Mouse (Mus musculus) small intestine, adult 2 months (tissue): ENCODE measurements around the gene Gcc2. TPM values are rescaled to one million over a fixed set of nuclear protein-coding genes. Genes with fewer than 3 reads are reported as not detected.
A peak's percentile ranks its signal among the peaks of the same experiment; 100 is the strongest.
"Not testable (repeated sequence)": the region's sequence is repeated elsewhere in the genome, so short reads cannot be mapped to it uniquely, and the experiment has no call there.

Source experiments
- H3K27ac ChIP-seq: fragments of 200-500 bp; 2 replicates; pipeline ENCODE4 v1.5.1; 2012; ENCODE audit warnings: low read depth, low read length, control low read depth, inconsistent platforms; ENCODE audit not compliant: insufficient read depth
- H3K27me3 ChIP-seq: fragments of 200-500 bp; 2 replicates; pipeline ENCODE4 v1.6.1; 2012; ENCODE audit warnings: mild to moderate bottlenecking, moderate library complexity, low read length, inconsistent platforms; ENCODE audit not compliant: control insufficient read depth, insufficient read depth
- H3K36me3 ChIP-seq: fragments of 200-500 bp; 2 replicates; pipeline ENCODE4 v1.6.1; 2012; ENCODE audit warnings: mild to moderate bottlenecking, low read length, control low read depth, inconsistent platforms; ENCODE audit not compliant: control insufficient read depth, insufficient read depth
- H3K4me1 ChIP-seq: fragments of 200-500 bp; 2 replicates; pipeline ENCODE4 v1.6.1; 2012; ENCODE audit warnings: low read length, inconsistent platforms, mixed read lengths; ENCODE audit not compliant: control insufficient read depth, insufficient read depth, insufficient read length
- H3K4me3 ChIP-seq: fragments of 200-500 bp; 2 replicates; pipeline ENCODE4 v1.5.1; 2012; ENCODE audit warnings: low read depth, mild to moderate bottlenecking, control low read depth, inconsistent platforms, low read length, moderate library complexity
- CTCF ChIP-seq: fragments of 200-500 bp; IDR thresholded peaks from 2 replicates; pipeline ENCODE4 v1.5.1; 2012; ENCODE audit warnings: low read depth, mild to moderate bottlenecking, control low read depth, inconsistent platforms, low read length, moderate library complexity, mixed read lengths; ENCODE audit not compliant: insufficient replicate concordance, insufficient read length; ENCODE audit errors: extremely low read depth
- POLR2A ChIP-seq: fragments of 200-500 bp; IDR thresholded peaks from 2 replicates; pipeline ENCODE4 v1.6.1; 2012; ENCODE audit warnings: low read depth, mild to moderate bottlenecking, control low read depth, inconsistent platforms, low read length, moderate library complexity
- WGBS: fragments of 180-500 bp; shearing (Covaris S2); methylation state at CpG from one replicate; pipeline ENCODE4 v1.1.7; 2018; 5-methylcytosine and 5-hydroxymethylcytosine counted together
- polyA plus RNA-seq: library from polyadenylated mRNA; depleted of rRNA; stranded (reverse); fragments of >200 nt; gene quantifications from 2 replicates; pipeline ENCODE4 v1.2.3, GENCODE M21; 2012

Gene Gcc2
- polyA plus RNA-seq, 1 experiment, result 6.2 TPM

DNA sequence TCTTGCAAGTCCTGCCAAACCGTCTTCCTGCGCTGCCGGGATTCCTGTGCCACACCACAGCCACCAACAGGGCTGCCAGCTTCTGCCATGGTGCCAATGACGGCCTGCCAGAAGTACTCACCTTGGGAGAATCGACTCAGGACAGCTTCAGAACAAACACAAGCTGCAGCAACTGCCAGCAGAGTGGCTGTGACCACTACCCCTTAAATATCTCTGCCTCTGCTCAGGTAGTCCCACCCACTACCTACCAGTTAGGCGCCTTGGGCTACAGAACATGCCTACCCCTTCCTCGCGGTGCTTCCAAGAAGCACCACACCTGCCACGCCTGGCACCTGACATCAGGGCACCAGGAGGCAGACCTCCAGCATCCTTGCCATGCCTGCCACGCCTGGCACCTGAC lies 18.7 kb upstream of the Gcc2 start, which contains the start of gene Gm4981:
Gene Gm4981 (minus strand): TSS at position 89 of the 400 bp plus-strand sequence.
- TF ChIP-seq POLR2A (no peak), CTCF (no peak)
- 87% methylated on average over 10 of the region's 10 CpGs for WGBS
- Histone ChIP-seq H3K27me3 (no peaks in the 10 kb centered on the region), H3K4me1 (no peaks in the 10 kb centered on the region), H3K4me3 (no peak within 1 kb of the TSS), H3K27ac (no peak within 1 kb of the TSS), H3K36me3 (no peaks in the 10 kb centered on the region)

DNA sequence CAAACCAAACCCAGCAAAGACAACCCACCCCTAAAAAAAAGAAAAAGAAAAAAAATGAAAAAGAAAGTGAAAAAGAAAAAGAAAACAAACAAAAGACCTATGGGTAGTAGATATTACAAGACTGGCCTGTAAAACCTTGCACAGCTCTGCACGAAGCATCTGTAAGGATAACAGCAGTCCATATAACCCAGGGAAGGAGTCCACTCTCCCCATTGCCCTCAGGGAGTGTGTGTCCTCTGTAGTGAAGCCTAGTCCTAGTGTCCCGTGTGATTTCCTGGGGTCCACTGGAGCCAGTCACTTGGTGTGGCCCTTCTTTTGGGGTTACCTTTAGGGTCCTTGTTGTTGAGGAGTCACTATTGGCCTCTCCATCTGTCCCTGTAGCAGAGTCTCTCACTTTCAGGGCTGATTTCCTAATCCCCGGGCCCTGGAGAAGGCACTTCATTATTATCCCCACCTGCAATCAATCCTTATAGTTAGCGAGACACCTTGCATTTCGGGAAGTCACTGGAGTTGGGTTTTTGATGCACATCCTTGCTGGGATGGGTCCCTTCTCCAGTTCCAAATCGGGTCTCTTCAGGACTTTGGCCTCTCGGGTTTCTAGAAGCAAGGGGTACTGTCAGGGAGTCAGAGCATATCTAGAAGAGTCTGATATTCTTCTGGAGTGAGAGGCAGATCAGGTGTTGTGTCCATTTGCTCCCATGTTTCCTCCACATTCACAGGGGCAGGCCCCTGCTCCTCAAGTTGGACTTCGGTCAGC lies 16.1 kb upstream of the Gcc2 start:
- not testable (repeated sequence) for H3K4me3 ChIP-seq, H3K27ac ChIP-seq, H3K36me3 ChIP-seq, H3K27me3 ChIP-seq, H3K4me1 ChIP-seq
- WGBS, result 82% methylated on average over 8 of the region's 8 CpGs

DNA sequence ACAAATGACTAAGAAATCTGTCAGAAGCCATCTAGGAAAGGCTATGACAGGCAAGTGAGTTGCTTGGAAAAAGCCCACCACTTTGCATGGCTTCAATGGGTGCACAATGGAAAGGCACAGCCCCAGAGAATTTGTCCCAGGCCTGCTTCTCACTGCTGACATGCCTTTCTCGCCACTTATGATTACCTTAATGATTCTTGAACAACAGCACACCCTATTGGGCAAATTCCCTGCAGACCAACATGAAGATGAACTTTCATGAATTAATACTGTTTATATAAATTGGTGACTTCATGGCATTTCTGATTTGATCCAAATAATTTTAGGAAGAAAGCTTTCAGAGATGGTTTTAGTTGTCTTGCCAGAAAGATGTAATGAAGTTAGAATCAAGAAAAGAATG lies 5.8 kb upstream of the Gcc2 start:
- whole genome bisulfite sequencing, result 68% methylated on average over 1 of the region's 1 CpGs
- H3K27me3 ChIP-seq, result no peaks in the 10 kb centered on the region

GRCm38 (mm10) chr10:58254635-58255175 lies 592 bp upstream of the Gcc2 start:
- Histone ChIP-seq H3K36me3 (peaks cover 12% of the 10 kb centered on the region), H3K27me3 (no peaks in the 10 kb centered on the region), H3K4me3 (no peak overlapping the region; the same call in 1 of the 2 replicates), H3K4me1 (peaks cover 7% of the 10 kb centered on the region; the same call in 1 of the 2 replicates), H3K27ac (no peak overlapping the region)
- TF ChIP-seq POLR2A (no peak), CTCF (no peak)
- 20% methylated on average over 6 of the region's 6 CpGs for WGBS

More for the DNA sequence above, 5.8 kb upstream of the Gcc2 start:
- Histone ChIP-seq H3K4me3 (no peak overlapping the region), H3K36me3 (no peaks in the 10 kb centered on the region), H3K4me1 (peaks cover under 1% of the 10 kb centered on the region; the same call in 1 of the 2 replicates), H3K27ac (no peak overlapping the region)
- no peak for TF ChIP-seq POLR2A
- 0 out of 2 replicates have a peak, but pooled peaks have one; percentile 8 for TF ChIP-seq CTCF

- H3K27me3 ChIP-seq, result no peaks in the 10 kb centered on the region
- 0% methylated on average over 4 of the region's 4 CpGs for WGBS
- H3K4me1 ChIP-seq, result peaks cover 7% of the 10 kb centered on the region; the same call in 1 of the 2 replicates
- TF ChIP-seq POLR2A (no peak), CTCF (no peak)
- H3K4me3 ChIP-seq, result peak overlapping the region; percentile 100
- H3K27ac ChIP-seq, result no peak overlapping the region
- H3K36me3 ChIP-seq, result peaks cover 22% of the 10 kb centered on the region
These were observed 657 bp downstream of the Gcc2 start for GRCm38 (mm10) chr10:58255954-58256353.

DNA sequence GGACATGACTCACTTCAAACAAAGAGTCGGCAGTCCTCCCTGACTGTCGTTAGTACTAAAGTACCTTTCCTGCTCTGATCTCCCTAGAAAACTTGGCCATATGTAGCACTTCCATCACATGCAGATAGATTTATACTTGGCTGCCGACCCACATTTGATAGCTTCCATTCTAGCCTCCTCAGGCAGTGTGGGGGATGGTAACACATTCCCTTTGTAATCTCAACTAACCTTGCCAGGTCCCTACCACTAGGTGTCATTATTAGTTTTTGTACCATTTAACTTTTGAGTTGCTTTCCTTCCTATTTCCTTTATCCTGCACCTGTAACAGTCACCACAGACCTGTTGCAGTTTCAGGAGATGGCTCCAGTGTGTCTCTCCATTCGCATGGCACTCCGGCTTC lies 3.2 kb downstream of the Gcc2 start:
- TF ChIP-seq POLR2A, result no peak
- TF ChIP-seq CTCF, result peak; percentile 13; the same call in 1 of the 2 replicates
- H3K27me3 ChIP-seq, result no peaks in the 10 kb centered on the region
- 28% methylated on average over 5 of the region's 5 CpGs for WGBS
- H3K4me1 ChIP-seq, result peaks cover 7% of the 10 kb centered on the region; the same call in 1 of the 2 replicates
- peak overlapping the region; percentile 42; the same call in 1 of the 2 replicates for H3K27ac ChIP-seq
- no peak overlapping the region for H3K4me3 ChIP-seq
- H3K36me3 ChIP-seq, result peaks cover 40% of the 10 kb centered on the region

DNA sequence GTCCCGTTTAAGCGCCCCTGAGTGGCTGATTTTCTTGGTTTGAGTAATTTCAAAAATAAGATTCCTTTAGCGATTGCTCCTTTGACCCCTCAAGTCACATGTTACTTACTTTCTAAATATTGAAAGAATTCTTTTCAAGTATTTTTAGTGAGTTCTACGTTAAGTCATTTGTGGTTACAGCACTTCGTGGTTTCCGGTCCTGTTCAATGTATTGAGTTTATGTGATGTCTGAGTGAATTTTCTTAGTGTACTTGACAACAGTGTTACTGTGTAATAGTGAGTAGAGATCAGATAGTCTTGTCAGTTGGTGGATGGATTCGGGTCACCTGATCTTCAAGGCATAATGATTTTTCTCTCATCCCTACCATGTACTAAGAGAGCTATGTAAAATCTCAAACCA lies 26.9 kb downstream of the Gcc2 start:
- peaks cover 52% of the 10 kb centered on the region for H3K36me3 ChIP-seq

More for the DNA sequence above, 26.9 kb downstream of the Gcc2 start:
- WGBS, result 86% methylated on average over 7 of the region's 7 CpGs
- no peak overlapping the region for H3K27ac ChIP-seq
- TF ChIP-seq CTCF (no peak), POLR2A (no peak)
- H3K4me3 ChIP-seq, result no peak overlapping the region
- H3K4me1 ChIP-seq, result no peaks in the 10 kb centered on the region
- H3K27me3 ChIP-seq, result no peaks in the 10 kb centered on the region
